Mouse (Mus musculus) left cerebral cortex, postnatal 4 days (tissue): ENCODE measurements at regions not wholly inside any gene's neighbourhood (a gene's known extent, or its start where the extent isn't known, plus 50 kb on each side); places are given as distances from the start of the nearest gene placed in this dataset.

Experiments used
- DNase-seq: peaks from one replicate; pipeline ENCODE4 v3.0.0-alpha.2; 2022
- intact Hi-C: fragments of 180-260 bp; cut with DNase I; formaldehyde crosslinking; loops from one replicate; pipeline ENCODE4 v1.15.1; 2025

GRCm38 (mm10) chr15:15443271-15443670, 1285.3 kb upstream of the Cdh9 start:
- intact Hi-C loops = no loop called here
- DNase-seq = no peak

- no peak for DNase-seq
- intact Hi-C loops = no loop called here
These were observed 1250.9 kb upstream of the Cdh9 start for GRCm38 (mm10) chr15:15477702-15478101.

- intact Hi-C loops = no loop called here
- no peak for DNase-seq
These were observed 1228.3 kb upstream of the Cdh9 start for GRCm38 (mm10) chr15:15500276-15500675.

DNA sequence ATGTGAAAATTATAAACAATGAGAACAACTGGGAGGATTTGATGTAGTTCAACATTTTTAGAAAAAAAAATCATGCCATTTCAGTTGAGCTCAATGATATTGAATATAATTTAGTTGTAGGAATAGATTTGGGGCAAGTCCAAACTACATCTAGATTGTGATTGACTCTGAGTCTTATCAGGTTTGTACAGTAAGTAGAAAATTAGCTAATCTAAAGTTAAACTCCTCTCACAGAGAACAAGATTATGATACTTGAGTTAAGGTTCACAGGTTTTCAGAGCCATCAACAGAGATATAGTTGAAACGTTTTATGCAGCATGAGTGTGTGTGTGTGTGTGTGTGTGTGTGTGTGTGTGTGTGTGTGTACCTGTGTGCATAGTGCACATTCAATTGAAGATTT, 1189.6 kb upstream of the Cdh9 start:
- intact Hi-C loops = no loop called here
- no peak for DNase-seq

DNA sequence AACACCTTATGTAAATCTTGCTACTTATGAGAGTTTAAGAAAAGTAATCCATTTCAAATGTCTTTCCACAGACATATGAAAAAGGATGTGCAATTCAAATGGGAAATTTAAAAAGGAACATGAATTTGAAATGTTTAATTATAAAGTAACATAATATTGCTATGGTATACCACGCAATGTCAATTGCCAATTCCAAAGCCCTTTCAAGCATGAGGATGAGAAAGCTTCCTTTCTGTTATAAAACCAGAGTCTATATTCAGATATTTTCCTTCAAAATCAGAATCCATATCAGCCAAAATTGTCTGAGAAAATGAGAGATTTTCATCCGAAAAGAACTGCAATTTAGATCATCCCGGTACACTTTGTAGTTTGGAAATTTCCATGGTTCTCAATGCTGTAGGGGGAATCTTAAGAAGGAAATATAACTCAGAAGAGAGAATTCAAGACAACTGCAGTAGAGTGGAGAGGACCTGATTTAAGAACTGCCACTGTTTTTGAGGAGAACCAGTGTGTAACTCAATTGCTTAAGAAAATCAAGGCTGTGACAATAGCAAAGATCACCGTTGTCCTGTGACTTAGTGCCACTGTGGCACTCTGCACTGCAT, 1169.3 kb upstream of the Cdh9 start:
- intact Hi-C loops = no loop called here
- no peak for DNase-seq

DNA sequence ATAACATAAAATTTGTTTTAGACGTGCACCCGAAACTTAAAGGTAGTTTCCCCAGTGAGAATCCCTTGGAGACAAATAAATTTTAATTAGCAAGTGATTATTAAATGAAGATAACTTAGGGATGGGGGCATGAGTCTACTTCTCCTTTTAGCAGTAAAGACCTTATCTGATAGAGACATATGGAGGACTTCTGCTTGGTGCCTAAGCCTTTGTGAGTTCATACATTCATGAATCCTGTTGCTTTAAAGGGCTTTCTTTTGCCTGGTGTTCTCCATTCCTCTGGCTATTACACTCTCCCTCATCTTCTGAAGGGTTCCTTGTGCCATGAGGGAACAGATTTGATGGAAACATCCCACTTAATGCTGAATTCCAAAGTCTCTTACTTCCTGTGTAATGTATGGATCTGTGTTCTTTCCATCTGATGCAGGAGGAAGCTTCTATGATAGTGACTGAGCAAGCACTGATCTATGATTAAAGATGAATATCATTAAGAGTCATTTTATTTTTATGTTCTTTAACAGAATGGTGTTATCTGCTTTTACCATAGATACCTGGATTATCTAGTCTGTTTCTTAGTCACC, 1146.2 kb upstream of the Cdh9 start:
- intact Hi-C loops = no loop called here
- DNase-seq = no peak

- intact Hi-C loops = no loop called here
- no peak for DNase-seq
These were observed 1110.6 kb upstream of the Cdh9 start for GRCm38 (mm10) chr15:15617976-15618375.

DNA sequence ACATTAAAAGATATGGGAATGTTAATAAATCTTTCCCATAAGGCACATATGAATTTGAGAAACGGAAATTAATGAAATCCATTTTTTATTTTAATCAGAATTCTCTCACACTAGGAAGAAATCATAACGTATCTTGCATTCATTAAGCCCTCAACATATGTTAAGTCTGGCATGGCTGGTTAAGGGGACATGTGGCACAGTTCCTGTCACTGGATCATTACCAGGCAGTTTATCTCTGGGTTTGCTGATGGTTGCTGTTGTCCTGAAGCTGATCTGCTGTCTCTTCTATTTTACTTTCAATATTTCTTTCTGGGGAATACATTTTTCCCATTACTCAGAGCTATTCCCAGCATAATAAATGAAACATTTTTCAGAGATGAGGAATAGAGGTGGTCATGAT, 1099.3 kb upstream of the Cdh9 start:
- intact Hi-C loops = no loop called here

GRCm38 (mm10) chr15:15630283-15630682, 1098.3 kb upstream of the Cdh9 start:
- peak; percentile 11 for DNase-seq

More for the DNA sequence above, 1099.3 kb upstream of the Cdh9 start:
- DNase-seq = no peak

DNA sequence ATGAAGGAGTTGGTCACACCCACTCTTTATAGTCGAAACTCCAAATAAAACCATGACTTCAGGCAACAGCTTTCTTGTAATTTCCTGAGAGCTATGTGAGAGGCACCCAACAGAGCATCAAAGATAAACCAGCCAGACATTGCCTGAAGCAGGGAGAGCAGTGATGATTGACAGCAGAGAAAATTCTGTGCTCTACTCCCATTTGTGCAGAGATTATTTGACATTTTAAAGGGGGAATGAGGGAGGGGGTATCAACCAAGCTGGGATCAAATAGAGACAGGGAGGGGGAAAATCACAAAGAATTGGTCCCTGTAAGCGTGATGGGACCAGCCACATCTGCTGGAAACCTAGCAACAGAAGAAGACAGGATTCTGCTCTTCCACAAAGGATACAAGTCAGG, 1091.4 kb upstream of the Cdh9 start:
- intact Hi-C loops = no loop called here
- DNase-seq = no peak

More at GRCm38 (mm10) chr15:15630283-15630682, 1098.3 kb upstream of the Cdh9 start:
- intact Hi-C loops = no loop called here

GRCm38 (mm10) chr15:15648734-15649133, 1079.8 kb upstream of the Cdh9 start:
- no peak for DNase-seq
- intact Hi-C loops = no loop called here

DNA sequence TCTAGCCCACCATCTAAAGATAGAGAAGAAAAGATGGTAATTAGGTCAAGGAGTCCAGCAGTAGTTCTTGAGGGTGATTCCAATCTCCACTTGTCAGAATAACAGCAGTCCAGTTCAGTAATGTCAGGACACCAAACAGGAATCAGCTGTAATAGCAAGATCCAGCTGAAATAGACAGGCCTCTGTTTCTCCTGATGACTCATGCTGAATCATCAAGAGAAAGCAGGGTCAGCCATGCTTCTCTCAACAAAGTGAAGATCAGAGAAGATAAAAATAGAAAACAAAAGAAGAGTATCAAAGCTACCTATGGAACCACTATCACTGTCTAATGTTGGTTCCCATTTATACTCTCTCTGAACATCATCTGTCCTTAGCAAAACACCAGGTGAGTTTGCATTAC, 1061.8 kb upstream of the Cdh9 start:
- DNase-seq = no peak
- intact Hi-C loops = no loop called here

DNA sequence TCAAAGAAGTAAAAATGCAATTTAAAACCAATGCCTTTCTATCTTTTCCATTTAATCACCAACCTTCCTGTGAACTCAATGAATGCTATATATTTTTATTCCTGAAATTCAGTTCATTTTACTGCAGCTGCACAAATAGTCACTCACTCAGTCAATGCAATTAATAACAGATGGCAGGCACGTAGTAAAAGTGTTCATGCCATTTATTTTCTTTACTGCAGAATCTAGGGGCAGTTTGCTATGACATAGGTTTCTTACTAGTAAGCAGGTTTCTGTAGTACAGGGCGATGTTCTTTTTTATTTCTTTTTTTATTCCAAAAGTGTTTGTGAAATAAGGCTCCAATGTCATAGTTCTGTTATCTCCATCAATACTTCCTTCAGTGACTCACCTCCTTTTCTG, 1035.8 kb upstream of the Cdh9 start:
- intact Hi-C loops = no loop called here
- DNase-seq = no peak

DNA sequence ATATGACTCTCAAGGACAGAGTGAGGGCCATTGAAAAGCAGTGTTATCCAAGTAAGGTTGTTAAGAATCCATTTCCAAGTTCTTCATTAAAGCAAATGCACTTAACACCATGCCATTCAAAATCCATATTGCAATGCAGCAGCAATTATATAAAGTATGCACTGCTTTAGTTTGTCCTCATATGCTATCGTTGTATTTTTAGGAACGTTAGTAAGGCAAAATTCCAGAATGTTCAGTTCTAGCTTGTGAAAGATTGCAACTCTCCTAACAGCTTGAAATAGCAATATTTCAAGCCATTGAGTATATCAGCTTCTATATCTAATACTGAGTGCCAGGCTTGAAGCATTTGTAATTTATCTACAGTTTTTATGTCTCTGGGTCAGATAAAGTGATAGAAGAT, 1011.9 kb upstream of the Cdh9 start:
- no peak for DNase-seq
- intact Hi-C loops = no loop called here

DNA sequence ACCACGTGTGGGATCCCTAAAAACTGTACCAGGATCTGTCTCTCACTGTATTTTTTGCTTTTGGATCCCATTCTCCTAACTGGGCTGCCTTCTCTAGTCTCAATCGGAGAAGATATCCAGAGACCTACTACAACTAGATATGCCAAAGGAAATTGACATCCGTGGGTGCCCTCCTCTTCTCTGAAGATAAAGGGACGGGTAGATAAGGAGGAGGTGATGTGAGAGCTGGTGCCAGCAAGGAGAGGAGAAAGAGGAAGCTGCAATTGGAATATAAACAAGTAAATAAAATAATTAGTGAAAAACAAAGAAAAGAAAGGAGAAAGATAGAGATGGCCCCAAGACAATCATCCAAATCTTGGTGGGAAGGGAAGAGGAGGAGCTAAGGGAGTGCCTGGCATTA, 986.6 kb upstream of the Cdh9 start:
- intact Hi-C loops = no loop called here
- no peak for DNase-seq

DNA sequence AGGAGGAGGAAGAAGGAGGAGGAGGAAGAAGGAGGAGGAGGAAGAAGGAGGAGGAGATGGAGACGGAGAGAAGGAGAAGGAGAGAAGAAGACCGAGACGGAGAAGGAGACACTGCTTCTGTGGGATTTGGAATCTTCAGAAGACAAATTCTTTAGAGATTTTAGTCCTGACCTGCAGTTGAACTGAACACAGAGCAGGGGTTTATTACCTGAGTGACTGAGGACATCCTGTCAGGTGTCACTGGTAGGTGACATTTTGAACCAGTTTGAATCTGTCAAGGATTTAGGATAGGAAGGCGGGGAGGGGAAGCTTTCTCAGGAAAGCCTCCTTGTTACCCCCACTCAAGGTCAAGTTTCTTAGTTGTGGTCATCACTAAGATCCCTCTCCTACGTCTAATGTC, 985.5 kb upstream of the Cdh9 start:
- intact Hi-C loops = no loop called here
- no peak for DNase-seq
